Mouse (Mus musculus) bone marrow macrophage, adult 2 months (primary cell): ENCODE data around the gene Eva1c.

ENCODE experiments used
- CTCF ChIP-seq: IDR thresholded peaks from 2 replicates; pipeline ENCODE4 v1.5.1; 2012; ENCODE audit warnings: low read depth, mild to moderate bottlenecking, low read length, moderate library complexity
- POLR2A ChIP-seq: IDR thresholded peaks from 2 replicates; pipeline ENCODE4 v1.6.1; 2012; ENCODE audit warnings: mild to moderate bottlenecking, low read depth, low read length, borderline replicate concordance

DNA sequence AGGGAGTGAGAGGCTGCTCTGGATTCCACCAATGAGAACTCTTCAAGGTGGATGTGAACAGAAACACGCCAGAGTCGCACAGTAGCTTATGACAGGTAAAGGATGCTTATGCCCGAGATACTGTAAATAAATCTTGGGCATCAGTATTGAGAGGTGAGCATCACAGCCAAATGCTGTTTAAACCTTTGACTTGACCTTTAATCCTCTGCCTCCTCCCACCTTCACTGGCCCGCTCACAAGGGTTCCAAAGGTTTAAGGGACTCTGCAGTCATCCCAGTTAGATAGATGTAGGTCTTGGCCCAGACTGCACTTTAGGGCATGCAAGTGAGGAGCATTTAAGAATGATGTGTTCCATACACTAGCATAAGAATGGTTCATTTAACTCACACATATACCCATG is 31.7 kb downstream of the Eva1c start:
- TF ChIP-seq CTCF (no peak), POLR2A (no peak)
